Mouse (Mus musculus): Measurements from ENCODE around the gene Cdk1. TPM values are rescaled to one million over a fixed set of nuclear protein-coding genes. Genes with fewer than 3 reads are reported as not detected.

Cdk1 gene
- polyA plus RNA-seq (2011; ENCODE audit: insufficient read depth, insufficient read length, low replicate concordance, missing spikeins), result 147 and 174 TPM in 2 replicates

GRCm38 (mm10) chr10:69352212-69353085, at the start of gene Cdk1:
TSS of gene Cdk1 (minus strand) at chr10:69352938.
- Histone ChIP-seq H3K4me1 (ENCODE audit: control insufficient read depth, insufficient read depth, low read length) (no peaks in the 10 kb centered on the region; the same call in 1 of the 2 replicates), H3K27ac (ENCODE audit: control insufficient read depth, insufficient read depth, low read depth, low read length, poor library complexity) (peak within 1 kb of the TSS; percentile 73)
- under 1% methylated on average over 51 of the region's 51 CpGs for WGBS

GRCm38 (mm10) chr10:69399814-69400385, 47.2 kb upstream of the Cdk1 start:
- 8% methylated on average over 17 of the region's 17 CpGs for WGBS
- H3K4me3 ChIP-seq (replicated peaks; ENCODE audit: control insufficient read depth, low read depth, low read length), result no peak overlapping the region
- H3K27ac ChIP-seq (ENCODE audit: control insufficient read depth, insufficient read depth, low read depth, low read length, poor library complexity), result no peak overlapping the region
- TF ChIP-seq CTCF (IDR thresholded peaks at IDR 0.05; ENCODE audit: control insufficient read depth, insufficient read depth, low read length) (no peak), POLR2A (IDR thresholded peaks at IDR 0.05; ENCODE audit: borderline replicate concordance, control insufficient read depth, low read depth, low read length) (no peak)
- no peaks in the 10 kb centered on the region for H3K4me1 ChIP-seq (ENCODE audit: control insufficient read depth, insufficient read depth, low read length)

More at GRCm38 (mm10) chr10:69352212-69353085, at the start of gene Cdk1:
- TF ChIP-seq POLR2A (IDR thresholded peaks at IDR 0.05; ENCODE audit: borderline replicate concordance, control insufficient read depth, low read depth, low read length), result peak; percentile 93
- no peak for TF ChIP-seq CTCF (IDR thresholded peaks at IDR 0.05; ENCODE audit: control insufficient read depth, insufficient read depth, low read length)
- H3K4me3 ChIP-seq (replicated peaks; ENCODE audit: control insufficient read depth, low read depth, low read length), result peak within 1 kb of the TSS; percentile 86

GRCm38 (mm10) chr10:69398763-69399590, 46.2 kb upstream of the Cdk1 start, which contains the start of gene Ank3:
TSS of gene Ank3 (plus strand) at chr10:69398773.
- WGBS, result under 1% methylated on average over 77 of the region's 77 CpGs
- no peak within 1 kb of the TSS for H3K4me3 ChIP-seq (replicated peaks; ENCODE audit: control insufficient read depth, low read depth, low read length)
- H3K4me1 ChIP-seq (ENCODE audit: control insufficient read depth, insufficient read depth, low read length), result no peaks in the 10 kb centered on the region
- no peak within 1 kb of the TSS for H3K27ac ChIP-seq (ENCODE audit: control insufficient read depth, insufficient read depth, low read depth, low read length, poor library complexity)
- TF ChIP-seq CTCF (IDR thresholded peaks at IDR 0.05; ENCODE audit: control insufficient read depth, insufficient read depth, low read length), result no peak

- H3K4me1 ChIP-seq (ENCODE audit: control insufficient read depth, insufficient read depth, low read length), result no peaks in the 10 kb centered on the region
- no peak overlapping the region for H3K4me3 ChIP-seq (replicated peaks; ENCODE audit: control insufficient read depth, low read depth, low read length)
- TF ChIP-seq POLR2A (IDR thresholded peaks at IDR 0.05; ENCODE audit: borderline replicate concordance, control insufficient read depth, low read depth, low read length) (no peak), CTCF (IDR thresholded peaks at IDR 0.05; ENCODE audit: control insufficient read depth, insufficient read depth, low read length) (no peak)
- WGBS, result 2% methylated on average over 26 of the region's 26 CpGs
- no peak overlapping the region for H3K27ac ChIP-seq (ENCODE audit: control insufficient read depth, insufficient read depth, low read depth, low read length, poor library complexity)
Measured at GRCm38 (mm10) chr10:69398197-69398762, 45.5 kb upstream of the Cdk1 start.

GRCm38 (mm10) chr10:69389511-69389910, 36.8 kb upstream of the Cdk1 start:
- H3K4me1 ChIP-seq (ENCODE audit: control insufficient read depth, insufficient read depth, low read length), result no peaks in the 10 kb centered on the region; the same call in 1 of the 2 replicates

GRCm38 (mm10) chr10:69386767-69387166, 34.0 kb upstream of the Cdk1 start:
- Histone ChIP-seq H3K27ac (ENCODE audit: control insufficient read depth, insufficient read depth, low read depth, low read length, poor library complexity) (no peak overlapping the region), H3K4me3 (replicated peaks; ENCODE audit: control insufficient read depth, low read depth, low read length) (no peak overlapping the region), H3K4me1 (ENCODE audit: control insufficient read depth, insufficient read depth, low read length) (no peaks in the 10 kb centered on the region; the same call in 1 of the 2 replicates)
- no peak for TF ChIP-seq POLR2A (IDR thresholded peaks at IDR 0.05; ENCODE audit: borderline replicate concordance, control insufficient read depth, low read depth, low read length)
- TF ChIP-seq CTCF (IDR thresholded peaks at IDR 0.05; ENCODE audit: control insufficient read depth, insufficient read depth, low read length), result no peak
- 77% methylated on average over 8 of the region's 8 CpGs for WGBS

More at GRCm38 (mm10) chr10:69389511-69389910, 36.8 kb upstream of the Cdk1 start:
- Histone ChIP-seq H3K27ac (ENCODE audit: control insufficient read depth, insufficient read depth, low read depth, low read length, poor library complexity) (no peak overlapping the region), H3K4me3 (replicated peaks; ENCODE audit: control insufficient read depth, low read depth, low read length) (no peak overlapping the region)
- WGBS, result 84% methylated on average over 4 of the region's 4 CpGs
- TF ChIP-seq POLR2A (IDR thresholded peaks at IDR 0.05; ENCODE audit: borderline replicate concordance, control insufficient read depth, low read depth, low read length), result no peak
- TF ChIP-seq CTCF (IDR thresholded peaks at IDR 0.05; ENCODE audit: control insufficient read depth, insufficient read depth, low read length), result no peak

- no peak for TF ChIP-seq CTCF (IDR thresholded peaks at IDR 0.05; ENCODE audit: control insufficient read depth, insufficient read depth, low read length)
- no peak for TF ChIP-seq POLR2A (IDR thresholded peaks at IDR 0.05; ENCODE audit: borderline replicate concordance, control insufficient read depth, low read depth, low read length)
- H3K4me3 ChIP-seq (replicated peaks; ENCODE audit: control insufficient read depth, low read depth, low read length), result no peak overlapping the region
- H3K4me1 ChIP-seq (ENCODE audit: control insufficient read depth, insufficient read depth, low read length), result no peaks in the 10 kb centered on the region; the same call in 1 of the 2 replicates
- WGBS, result 87% methylated on average over 8 of the region's 8 CpGs
- H3K27ac ChIP-seq (ENCODE audit: control insufficient read depth, insufficient read depth, low read depth, low read length, poor library complexity), result no peak overlapping the region
Measured at GRCm38 (mm10) chr10:69385136-69385535, 32.4 kb upstream of the Cdk1 start.
